Mouse (Mus musculus): ENCODE data around the gene Adar.

- TF ChIP-seq CTCF (IDR thresholded peaks at IDR 0.05; ENCODE audit: low read depth, low read length) (no peak), POLR2AphosphoS5 (IDR thresholded peaks at IDR 0.05; ENCODE audit: insufficient replicate concordance, low read depth, low read length) (no peak)
These were observed 14.0 kb downstream of the Adar start for GRCm38 (mm10) chr3:89728848-89729247.

All from G1E (cell line).